Mouse (Mus musculus) common myeloid progenitor, adult 5-6 weeks (primary cell): ENCODE results near the gene Mink1. TPM values are rescaled to one million over a fixed set of nuclear protein-coding genes. Genes with fewer than 3 reads are reported as not detected.

Source experiments
- ATAC-seq: replicated peaks from 2 replicates; pipeline ENCODE4 v1.8.0; 2016; ENCODE audit warnings: low read depth, mild to moderate bottlenecking, moderate TSS enrichment, inconsistent platforms; ENCODE audit not compliant: poor library complexity, severe bottlenecking
- total RNA-seq: library from RNA; stranded (forward); fragments of 200-1000, 187-1606 nt; gene quantifications from 2 replicates; pipeline ENCODE4 v1.2.3, GENCODE M21; 2017

The Mink1 gene
- total RNA-seq, 1 experiment from 2014 or later: 30.8 TPM

DNA sequence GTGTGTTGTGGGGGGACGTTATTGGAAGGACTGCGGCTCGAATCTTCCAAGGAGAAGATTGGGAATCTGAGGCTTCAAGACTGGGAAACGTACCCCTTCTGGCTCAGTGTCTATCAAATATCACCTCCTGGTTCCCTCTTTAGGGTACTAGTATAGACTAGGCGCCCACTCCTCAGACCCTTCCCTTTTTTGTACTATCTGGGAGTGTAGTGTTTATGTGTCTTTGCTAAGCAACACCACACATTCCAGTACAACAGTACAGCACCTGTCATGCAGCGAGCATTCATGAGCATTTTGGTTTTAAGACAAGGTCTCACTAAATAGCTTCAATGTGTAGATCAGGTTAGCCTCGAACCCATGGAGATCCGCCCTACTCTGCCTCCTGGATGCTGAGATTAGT is 11.2 kb upstream of the Mink1 start:
- ATAC-seq: no peak

DNA sequence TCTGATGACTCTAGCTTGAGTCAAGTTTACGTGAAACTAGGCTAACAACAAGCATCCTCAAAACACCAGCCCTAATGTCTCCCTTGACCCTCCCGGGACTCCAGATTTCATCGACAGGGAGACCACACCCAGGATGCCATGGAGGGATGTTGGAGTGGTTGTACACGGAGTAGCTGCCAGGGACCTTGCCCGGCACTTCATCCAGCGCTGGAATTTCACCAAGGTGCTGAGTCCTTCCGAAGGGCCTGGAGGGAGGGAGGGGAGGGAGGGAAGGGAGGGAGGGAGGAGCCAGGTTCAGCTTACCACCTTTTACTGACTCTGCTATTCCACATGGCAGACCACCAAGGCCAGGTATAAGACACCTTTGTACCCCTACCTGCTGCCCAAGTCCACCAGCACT is 8.7 kb upstream of the Mink1 start:
- no peak for ATAC-seq

DNA sequence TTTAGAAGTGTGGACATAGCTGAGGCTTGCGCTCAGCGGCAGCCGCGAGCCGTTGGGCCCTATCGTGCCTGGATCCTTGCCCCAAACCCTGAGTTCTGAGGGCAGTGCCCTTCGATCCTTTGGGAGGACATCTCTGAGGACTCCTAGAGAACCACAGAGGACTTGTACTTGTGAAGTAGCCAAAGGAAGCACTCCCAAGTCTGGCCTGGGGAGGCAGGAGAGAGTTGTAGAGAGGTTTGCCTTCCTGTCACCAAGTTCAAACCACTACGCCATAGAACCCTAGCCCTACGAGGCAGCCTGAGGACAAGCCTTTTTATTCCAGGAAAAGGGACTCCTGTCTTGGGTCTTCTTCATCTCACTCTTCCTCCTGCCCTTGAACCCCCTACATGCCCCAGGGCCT is 5.1 kb upstream of the Mink1 start:
- peak; percentile 45 for ATAC-seq

DNA sequence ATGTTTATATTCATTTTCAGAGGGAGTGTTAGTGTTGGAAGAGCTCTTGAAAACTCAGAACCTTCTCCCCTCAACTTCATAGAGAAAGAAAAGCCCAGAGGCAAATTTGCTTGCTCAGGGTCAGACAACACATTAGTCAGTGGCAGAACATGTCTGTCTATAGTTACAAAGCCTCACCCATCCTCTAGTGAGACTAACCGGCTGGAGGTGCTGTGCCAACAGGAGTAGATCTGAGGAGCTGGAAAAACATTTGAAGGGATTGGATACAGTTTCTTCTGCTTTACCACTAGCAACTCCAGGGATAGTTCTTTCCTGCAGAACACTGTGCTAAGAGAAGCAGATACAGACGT is 769 bp upstream of the Mink1 start:
- no peak for ATAC-seq

DNA sequence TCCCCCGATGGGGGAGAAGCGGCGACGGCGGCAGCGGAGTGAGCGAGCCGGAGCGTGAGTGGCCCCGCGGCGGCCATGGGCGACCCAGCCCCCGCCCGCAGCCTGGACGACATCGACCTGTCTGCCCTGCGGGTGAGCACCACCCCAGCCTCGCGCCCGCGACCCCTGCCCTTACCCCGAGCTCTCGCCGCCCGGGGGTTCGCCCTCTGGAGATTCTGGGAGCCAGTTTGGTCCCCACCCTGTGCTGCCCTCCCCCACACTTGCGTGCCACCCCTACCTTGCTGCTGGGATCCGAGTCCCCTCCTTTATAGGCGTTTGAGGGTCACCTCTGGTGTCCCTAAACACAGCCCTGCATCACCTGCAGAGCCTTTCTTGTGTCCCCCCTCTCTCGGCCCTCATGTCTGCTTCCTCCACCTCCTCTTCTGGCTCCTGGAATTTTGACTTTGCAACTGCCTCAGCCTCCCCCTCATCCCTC is 351 bp downstream of the Mink1 start:
- ATAC-seq: no peak

DNA sequence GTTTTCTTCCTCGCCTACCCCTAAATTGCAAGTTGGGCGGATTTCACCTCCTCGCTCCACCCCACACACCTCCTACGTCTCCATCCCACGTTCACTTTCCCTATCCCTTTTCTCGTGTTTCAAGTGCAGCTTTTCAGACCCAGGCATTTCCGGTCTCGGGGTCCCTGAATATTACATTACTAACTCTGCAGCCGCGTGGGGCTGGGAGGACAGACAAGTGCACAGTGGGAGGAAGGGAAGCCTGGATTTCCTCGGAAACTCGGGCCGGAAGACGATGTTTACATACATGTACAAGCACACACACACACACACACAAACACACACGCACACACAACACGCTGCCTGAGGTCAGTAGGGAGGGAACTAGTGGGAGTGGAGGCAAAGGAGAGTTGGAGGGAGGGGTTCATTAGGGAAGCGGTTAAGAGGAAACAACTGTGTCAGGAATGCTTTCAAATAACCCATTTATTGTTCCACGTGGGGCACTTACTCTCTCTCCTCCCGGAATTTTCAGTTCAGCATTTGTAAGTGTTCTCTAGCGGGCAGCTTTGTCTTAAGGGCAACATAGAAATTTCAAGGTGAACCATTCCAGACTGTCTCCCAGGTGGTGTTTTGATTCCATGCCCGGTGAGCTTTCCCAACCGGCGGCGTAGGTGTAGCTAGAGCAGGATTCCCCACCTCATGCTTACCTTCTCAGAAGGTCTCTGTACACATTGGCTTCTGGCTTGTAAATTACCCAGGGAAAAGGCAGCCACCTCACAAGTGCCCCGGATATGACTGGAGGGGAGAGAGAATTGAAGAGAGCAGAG is 992 bp downstream of the Mink1 start:
- ATAC-seq: no peak

DNA sequence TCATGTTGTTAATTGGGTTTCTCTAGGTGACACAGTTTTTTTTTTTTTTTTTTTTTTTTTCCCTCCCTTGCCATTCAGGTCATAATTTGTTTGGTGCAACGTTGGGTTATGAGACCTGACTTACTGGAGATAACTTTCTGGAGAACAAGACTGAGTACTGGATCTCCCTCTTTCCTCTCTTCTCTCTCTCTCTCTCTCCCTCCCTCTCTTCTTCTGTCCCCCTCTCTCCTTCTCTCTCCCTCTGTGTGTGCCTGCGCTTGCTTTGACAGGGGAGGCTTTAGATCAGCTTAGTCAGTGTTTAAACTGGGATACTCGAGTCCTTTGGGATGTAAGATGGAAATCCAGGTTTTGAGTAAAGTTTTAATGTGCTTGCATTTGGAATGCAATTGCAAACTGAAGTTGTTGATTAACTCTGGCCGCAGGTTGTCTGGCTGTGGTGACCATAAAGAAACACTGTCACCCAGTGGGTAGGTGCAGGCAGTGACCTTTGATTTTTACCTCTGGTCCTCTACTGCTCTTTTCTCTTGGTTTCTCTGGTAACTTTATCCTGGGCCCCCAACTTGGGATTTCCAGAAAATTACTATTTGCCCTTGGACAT is 1.7 kb downstream of the Mink1 start:
- ATAC-seq: no peak

DNA sequence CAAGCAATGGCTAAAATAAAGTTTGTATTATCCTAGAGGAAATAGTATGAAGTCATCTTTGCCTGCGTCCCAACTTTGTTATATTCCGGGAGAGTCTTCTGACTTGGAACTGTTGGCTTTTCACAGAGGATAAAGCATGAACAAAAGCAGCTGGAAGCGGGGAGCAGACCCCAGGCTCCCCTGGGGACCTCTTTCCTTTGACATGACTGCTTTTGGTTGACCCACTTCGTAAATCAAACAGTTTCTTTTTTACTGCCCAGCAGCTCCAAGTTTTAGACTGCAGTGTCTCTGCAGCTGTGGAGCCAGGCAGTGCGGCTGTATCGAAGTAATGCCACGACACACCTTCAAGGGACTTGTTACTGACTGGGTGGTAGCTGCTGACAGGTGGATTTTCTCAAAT is 3.9 kb downstream of the Mink1 start:
- ATAC-seq: no peak

DNA sequence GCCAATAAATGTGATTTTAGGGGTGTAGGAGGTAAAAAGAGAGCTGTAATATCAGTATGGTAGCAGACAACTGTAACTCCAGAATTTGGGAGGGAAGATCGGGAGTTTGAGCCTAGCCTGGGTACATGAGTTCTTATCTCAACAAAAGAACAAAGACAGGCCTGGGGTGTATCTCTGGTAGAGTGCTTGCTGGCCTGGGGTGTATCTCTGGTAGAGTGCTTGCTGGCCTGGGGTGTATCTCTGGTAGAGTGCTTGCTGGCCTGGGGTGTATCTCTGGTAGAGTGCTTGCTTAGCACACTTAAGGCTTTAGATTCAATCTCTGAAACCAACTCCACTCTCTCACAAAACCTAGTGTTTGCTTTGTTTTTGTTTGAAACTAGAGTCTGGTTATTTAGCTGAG is 7.9 kb downstream of the Mink1 start:
- peak; percentile 45; the same call in 1 of the 2 replicates for ATAC-seq

DNA sequence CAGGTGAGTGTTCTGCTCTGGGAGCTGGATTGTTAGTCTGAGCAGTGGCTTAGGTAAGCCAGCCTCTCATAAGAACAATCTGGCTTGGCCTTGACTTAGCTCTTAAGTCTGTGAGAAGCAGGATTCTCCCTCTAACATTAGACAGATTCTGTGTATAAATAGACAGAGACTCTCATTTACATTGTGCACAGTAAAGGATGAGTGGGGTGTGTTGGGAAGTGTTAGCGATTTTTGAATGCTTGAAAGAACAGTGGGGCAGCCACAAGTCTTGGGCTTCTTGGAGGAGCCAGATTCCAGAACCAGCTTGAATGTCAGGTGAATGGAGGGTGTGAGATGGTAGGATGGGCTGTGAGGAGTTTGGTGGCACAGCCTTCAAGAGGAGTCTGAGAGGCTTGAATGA is 9.0 kb downstream of the Mink1 start:
- ATAC-seq: no peak

DNA sequence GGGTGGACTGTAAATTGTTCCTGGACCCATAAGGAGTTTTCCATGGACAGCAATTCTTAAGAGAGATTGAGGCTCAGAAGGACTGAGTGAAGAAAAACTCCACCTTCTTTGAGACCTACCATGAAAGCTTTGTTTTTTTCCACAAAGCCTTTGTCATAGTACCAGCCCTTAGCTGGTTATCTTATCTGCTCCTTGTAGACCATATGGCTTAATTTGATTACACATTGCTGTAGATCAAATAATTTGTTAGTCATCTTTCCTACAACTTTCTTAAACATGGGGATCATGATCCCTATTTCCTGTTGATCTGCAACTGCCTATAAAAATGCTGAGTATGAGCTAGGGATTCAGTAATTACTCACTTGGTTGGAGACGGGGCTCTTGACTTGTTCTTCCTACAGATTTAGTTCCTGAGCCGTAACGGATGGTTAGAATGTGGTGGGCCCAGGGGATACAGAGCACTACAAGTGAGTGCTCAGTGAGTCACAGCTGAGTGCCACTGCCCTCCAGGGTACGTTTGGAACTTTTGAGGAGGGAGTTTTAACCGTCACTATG is 9.7 kb downstream of the Mink1 start:
- no peak for ATAC-seq

DNA sequence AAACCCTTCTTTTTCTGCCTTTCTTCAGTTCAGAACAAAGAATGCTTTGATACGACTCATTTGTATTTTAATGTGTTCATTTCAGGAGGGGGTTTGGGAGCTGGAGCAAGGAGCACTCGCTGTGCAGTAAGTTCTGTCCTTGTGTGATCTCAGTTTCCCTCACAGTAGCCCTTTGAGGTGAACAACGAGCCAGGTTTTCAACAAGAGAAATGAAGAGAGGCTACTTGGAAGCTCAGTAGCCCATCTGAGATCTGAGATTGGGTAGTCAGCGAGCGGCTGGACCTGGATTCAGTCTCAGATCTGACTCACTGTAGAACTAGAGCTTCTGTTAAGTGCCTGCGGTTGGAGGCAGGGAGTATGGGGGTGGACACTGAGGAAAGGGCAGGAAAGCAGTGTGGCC is 11.2 kb downstream of the Mink1 start:
- ATAC-seq: no peak

DNA sequence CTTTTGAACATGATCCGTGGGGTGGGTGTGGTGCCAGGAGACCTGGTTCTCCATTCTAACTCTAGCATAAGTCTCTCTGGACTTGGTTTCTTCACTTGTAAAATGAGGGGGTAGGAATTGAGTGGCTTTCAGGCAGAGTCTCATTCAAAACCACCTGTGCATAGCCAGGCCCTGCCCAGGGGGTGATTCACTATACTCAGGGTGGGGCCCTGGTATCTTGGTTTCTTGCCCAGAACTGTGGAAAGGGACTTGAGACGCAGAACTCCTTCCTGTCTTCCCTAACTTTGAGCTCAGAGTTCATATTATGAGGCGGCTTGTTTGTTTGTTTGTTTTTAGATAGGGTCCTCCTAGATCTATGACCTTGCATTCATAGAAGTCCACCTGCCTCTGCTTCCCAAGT is 14.5 kb downstream of the Mink1 start:
- no peak for ATAC-seq

DNA sequence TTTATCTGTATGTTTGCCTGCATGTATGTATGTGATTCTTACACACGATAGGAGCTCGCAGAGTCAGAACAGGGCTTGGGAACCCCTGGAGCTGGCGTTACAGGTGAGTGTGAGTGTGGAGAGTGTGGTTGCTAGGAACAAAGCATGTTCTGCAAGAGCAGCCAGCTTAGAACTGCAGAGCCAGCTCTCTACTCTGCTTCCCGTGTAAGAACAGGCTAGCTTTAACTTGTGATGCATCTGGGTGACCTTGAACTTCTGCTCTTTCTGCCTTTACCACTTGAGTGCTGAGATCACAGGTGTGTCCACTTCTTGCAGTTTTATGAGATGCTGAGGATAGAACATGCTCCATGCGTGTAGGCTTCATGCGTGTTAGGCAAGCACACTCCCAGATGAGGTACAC is 16.3 kb downstream of the Mink1 start:
- no peak for ATAC-seq

DNA sequence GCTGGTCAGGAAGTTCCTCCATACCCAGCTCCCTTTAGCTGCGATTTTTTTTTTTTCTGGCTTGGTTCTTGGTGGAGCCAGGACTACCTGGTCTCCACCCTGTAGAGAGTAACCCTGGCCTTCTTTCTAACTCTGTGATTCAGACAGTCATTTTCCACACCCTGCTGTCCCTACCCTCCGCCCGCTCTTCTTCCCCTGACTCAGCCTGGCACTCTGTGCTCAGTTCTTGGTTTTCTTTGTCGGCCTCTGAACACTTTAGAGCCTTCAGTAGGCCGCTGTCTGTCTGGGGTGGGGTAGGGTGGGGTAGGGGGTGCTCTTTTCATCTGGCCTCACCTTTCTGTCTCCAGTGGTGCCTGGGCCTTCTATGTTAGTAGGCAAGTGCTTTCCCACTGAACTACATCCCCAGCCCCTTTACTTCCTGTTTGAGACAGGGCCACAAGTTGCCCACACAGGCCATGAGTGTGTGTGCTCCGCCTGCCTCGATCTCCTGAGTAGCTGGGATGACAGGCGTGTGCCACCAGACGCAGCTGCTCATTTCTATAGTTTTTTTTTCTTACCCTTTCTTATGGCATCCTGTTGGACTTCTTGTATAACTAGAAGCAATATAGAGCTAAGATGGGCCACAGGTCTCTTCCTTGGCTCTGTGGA is 17.2 kb downstream of the Mink1 start:
- peak; percentile 59 for ATAC-seq

DNA sequence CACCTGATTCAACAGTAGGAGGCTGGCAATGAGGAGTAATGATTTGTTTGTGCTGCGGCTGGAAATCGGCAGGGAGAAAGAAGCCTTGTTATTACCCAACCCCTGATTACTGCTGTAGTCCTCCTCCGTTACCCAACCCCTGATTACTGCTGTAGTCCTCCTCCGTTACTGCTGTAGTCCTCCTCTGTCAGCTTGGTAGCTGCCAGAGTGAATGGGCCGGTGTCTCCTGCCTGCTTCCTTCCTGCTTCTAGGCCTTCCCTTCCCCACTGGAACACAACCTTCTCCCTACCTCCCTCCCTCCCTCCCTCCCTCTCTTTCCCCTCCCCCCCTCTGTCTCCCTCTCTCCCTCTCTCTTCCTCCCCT is 17.7 kb downstream of the Mink1 start:
- no peak for ATAC-seq

DNA sequence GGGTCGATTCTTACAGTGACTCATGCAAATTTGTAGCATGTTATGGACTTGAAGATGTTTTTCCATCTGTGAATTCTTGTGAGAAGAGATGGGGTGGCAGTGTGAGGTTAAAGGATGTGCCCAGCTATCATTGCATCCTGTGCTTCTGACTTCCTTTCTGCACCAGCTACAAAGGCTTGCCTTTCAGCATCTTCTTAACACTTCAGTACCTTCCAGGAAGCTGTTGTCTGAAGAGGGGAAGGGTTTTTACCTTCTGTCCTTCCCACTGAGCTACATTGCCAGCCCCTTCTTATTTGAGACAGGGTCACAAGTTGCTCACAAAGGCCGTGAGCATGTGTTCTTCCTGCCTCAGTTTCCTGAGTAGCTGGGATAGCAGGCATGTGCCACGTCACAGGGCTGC is 18.2 kb downstream of the Mink1 start:
- ATAC-seq: no peak

DNA sequence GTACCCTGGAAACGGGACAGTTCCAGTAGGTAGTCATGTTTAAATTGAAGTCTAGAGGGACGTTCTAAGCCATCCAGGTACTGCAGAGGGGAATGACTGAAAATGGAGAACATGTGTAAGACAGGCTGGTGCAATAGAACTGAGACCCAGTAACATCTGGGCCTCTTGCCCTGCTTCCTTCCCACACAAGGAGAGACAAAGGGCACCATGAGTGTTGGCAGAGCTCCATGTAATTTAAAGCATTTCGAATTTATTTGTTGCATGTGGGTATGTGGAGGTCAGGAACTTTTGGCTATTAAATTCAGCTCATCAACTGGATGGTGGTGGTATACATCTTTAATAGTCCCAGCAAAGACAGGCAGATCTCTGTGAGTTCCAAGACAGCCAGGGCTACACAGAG is 19.5 kb downstream of the Mink1 start:
- no peak for ATAC-seq

DNA sequence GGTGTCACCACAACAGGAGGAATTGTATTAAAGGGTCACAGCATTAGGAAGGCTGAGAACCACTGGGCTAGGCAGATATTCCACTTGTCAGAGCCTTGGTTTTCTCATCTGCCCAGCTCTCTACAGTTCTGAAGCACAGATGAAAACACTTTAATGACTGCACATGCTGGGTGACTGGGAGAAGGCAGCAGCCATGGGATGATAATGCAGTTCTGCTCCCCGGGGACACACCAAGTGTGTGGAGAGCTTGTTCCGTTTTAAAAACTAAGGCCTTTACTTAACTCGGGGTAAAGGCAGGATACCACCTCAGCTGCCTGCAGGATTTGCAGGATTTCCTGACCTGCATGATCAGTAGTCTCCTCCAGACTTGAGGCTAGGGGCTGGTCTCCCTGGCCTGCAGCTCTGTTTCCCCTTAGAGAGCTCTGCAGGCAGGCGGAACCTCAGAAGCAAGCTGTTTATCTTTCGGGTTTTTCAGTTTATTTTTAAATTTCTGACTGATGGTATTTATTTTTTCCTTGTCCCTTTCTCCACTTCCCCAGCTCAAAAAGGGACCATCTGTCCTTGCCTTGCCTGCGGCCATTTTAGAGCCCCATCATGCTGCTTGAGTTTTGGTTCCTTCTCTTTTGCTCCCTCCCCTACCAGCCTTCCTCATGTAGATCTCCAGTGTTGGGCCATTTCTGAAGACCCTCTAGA is 20.5 kb downstream of the Mink1 start:
- peak; percentile 64 for ATAC-seq

DNA sequence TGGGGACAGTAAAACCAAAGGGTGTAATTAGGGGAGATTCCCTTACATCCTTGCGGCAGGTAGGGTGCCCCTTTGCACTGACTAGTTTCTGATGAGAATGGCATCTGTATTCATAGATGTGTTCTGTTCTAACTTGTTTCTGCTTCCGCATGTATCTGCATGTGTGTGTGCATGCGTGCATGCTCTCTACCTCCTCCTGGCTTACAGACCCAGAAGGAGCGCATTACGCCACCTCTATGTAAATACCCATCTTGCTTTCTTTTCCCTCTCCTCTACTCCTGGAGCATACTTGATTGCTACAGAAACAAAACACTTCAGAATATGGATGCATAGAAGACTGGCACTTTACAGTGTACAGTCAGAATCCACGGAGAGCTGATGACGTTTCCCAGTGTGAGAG is 21.1 kb downstream of the Mink1 start:
- no peak for ATAC-seq

DNA sequence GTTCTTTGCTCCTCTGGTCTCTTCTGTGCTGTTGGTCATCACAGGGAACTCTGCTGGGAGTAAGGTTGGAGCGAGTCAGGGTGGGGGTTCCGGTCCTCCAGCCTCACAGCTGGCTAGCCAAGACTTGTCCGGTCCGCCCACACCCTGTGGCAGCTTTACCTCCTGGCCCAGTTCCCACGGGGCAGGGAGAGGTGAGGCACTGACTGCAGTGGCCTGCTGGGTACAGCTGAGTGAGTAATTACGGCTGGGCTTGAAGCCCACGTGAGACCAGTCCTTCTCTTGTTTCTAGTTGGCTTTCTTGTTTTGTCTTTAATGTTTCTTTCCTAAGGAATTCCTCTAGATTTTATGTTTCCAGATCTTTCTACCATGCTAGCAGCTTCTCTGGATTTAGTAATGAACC is 22.8 kb downstream of the Mink1 start:
- no peak for ATAC-seq
